Mouse (Mus musculus): ENCODE measurements at regions not wholly inside any gene's neighbourhood (a gene's known extent, or its start where the extent isn't known, plus 50 kb on each side); places are given as distances from the start of the nearest gene placed in this dataset.

GRCm38 (mm10) chr8:12184666-12185065, 94.0 kb upstream of the A230072I06Rik start:
- no peaks in the 10 kb centered on the region for H3K36me3 ChIP-seq
- H3K9me3 ChIP-seq, result no peaks in the 10 kb centered on the region
- 0 out of 2 replicates have a peak, but pooled peaks cover 8% of the 10 kb centered on the region for H3K4me1 ChIP-seq (replicated peaks)
- DNase-seq (ENCODE audit: low spot score), result no peak
- no peak overlapping the region for H3K4me3 ChIP-seq
- no peak overlapping the region for H3K27ac ChIP-seq
- 81% methylated on average over 4 of the region's 4 CpGs for WGBS
- H3K27me3 ChIP-seq (ENCODE audit: insufficient read depth, poor library complexity, severe bottlenecking), result peaks cover 34% of the 10 kb centered on the region; the same call in 1 of the 2 replicates

- Histone ChIP-seq H3K4me3 (no peak overlapping the region), H3K27me3 (ENCODE audit: insufficient read depth, poor library complexity, severe bottlenecking) (peaks cover 27% of the 10 kb centered on the region; the same call in 1 of the 2 replicates), H3K27ac (no peak overlapping the region), H3K4me1 (replicated peaks) (0 out of 2 replicates have a peak, but pooled peaks cover 8% of the 10 kb centered on the region), H3K9me3 (no peaks in the 10 kb centered on the region), H3K36me3 (no peaks in the 10 kb centered on the region)
- no peak for DNase-seq (ENCODE audit: low spot score)
- 91% methylated on average over 3 of the region's 3 CpGs for WGBS
These were observed 91.3 kb upstream of the A230072I06Rik start for GRCm38 (mm10) chr8:12187366-12187765.

GRCm38 (mm10) chr8:12188451-12188850, 90.2 kb upstream of the A230072I06Rik start:
- Histone ChIP-seq H3K4me3 (no peak overlapping the region), H3K27ac (no peak overlapping the region), H3K36me3 (no peaks in the 10 kb centered on the region), H3K27me3 (ENCODE audit: insufficient read depth, poor library complexity, severe bottlenecking) (peaks cover 23% of the 10 kb centered on the region), H3K4me1 (replicated peaks) (0 out of 2 replicates have a peak, but pooled peaks cover 8% of the 10 kb centered on the region), H3K9me3 (no peaks in the 10 kb centered on the region)
- WGBS, result 79% methylated on average over 5 of the region's 5 CpGs
- no peak for DNase-seq (ENCODE audit: low spot score)

GRCm38 (mm10) chr8:12188960-12189359, 89.7 kb upstream of the A230072I06Rik start:
- Histone ChIP-seq H3K9me3 (no peaks in the 10 kb centered on the region), H3K27me3 (ENCODE audit: insufficient read depth, poor library complexity, severe bottlenecking) (peaks cover 25% of the 10 kb centered on the region), H3K4me3 (no peak overlapping the region), H3K4me1 (replicated peaks) (0 out of 2 replicates have a peak, but pooled peaks cover 11% of the 10 kb centered on the region), H3K27ac (no peak overlapping the region), H3K36me3 (no peaks in the 10 kb centered on the region)
- no peak for DNase-seq (ENCODE audit: low spot score)
- WGBS, result 80% methylated on average over 4 of the region's 4 CpGs

GRCm38 (mm10) chr8:12192006-12192405, 86.6 kb upstream of the A230072I06Rik start:
- peak; percentile 56 for DNase-seq (ENCODE audit: low spot score)
- no peaks in the 10 kb centered on the region for H3K9me3 ChIP-seq
- H3K4me1 ChIP-seq (replicated peaks), result 0 out of 2 replicates have a peak, but pooled peaks cover 11% of the 10 kb centered on the region
- H3K36me3 ChIP-seq, result no peaks in the 10 kb centered on the region
- no peak overlapping the region for H3K4me3 ChIP-seq
- 24% methylated on average over 8 of the region's 8 CpGs for WGBS
- peaks cover 27% of the 10 kb centered on the region for H3K27me3 ChIP-seq (ENCODE audit: insufficient read depth, poor library complexity, severe bottlenecking)
- H3K27ac ChIP-seq, result no peak overlapping the region

- no peak for DNase-seq (ENCODE audit: low spot score)
- 87% methylated on average over 1 of the region's 1 CpGs for WGBS
- peaks cover 26% of the 10 kb centered on the region; the same call in 1 of the 2 replicates for H3K27me3 ChIP-seq (ENCODE audit: insufficient read depth, poor library complexity, severe bottlenecking)
- H3K9me3 ChIP-seq, result no peaks in the 10 kb centered on the region
- H3K27ac ChIP-seq, result no peak overlapping the region
- H3K4me1 ChIP-seq (replicated peaks), result peaks cover 19% of the 10 kb centered on the region
- no peaks in the 10 kb centered on the region for H3K36me3 ChIP-seq
- H3K4me3 ChIP-seq, result no peak overlapping the region
These were observed 72.7 kb upstream of the A230072I06Rik start for GRCm38 (mm10) chr8:12205909-12206308.

- Histone ChIP-seq H3K36me3 (no peaks in the 10 kb centered on the region), H3K4me3 (no peak overlapping the region), H3K9me3 (no peaks in the 10 kb centered on the region), H3K27ac (peak overlapping the region; percentile 54), H3K4me1 (replicated peaks) (peaks cover 19% of the 10 kb centered on the region), H3K27me3 (ENCODE audit: insufficient read depth, poor library complexity, severe bottlenecking) (peaks cover 40% of the 10 kb centered on the region)
- DNase-seq (ENCODE audit: low spot score), result peak; percentile 27
- WGBS, result 69% methylated on average over 3 of the region's 3 CpGs
These were observed 71.2 kb upstream of the A230072I06Rik start for GRCm38 (mm10) chr8:12207412-12207811.

- peaks cover 28% of the 10 kb centered on the region for H3K4me1 ChIP-seq (replicated peaks)
- no peaks in the 10 kb centered on the region for H3K36me3 ChIP-seq
- H3K27ac ChIP-seq, result no peak overlapping the region
- no peak for DNase-seq (ENCODE audit: low spot score)
- no peaks in the 10 kb centered on the region for H3K9me3 ChIP-seq
- H3K4me3 ChIP-seq, result no peak overlapping the region
- 68% methylated on average over 7 of the region's 7 CpGs for WGBS
- peaks cover 67% of the 10 kb centered on the region for H3K27me3 ChIP-seq (ENCODE audit: insufficient read depth, poor library complexity, severe bottlenecking)
These were observed 64.8 kb upstream of the A230072I06Rik start for GRCm38 (mm10) chr8:12213774-12214173.

GRCm38 (mm10) chr8:12214205-12215019, 64.2 kb upstream of the A230072I06Rik start:
- Histone ChIP-seq H3K36me3 (no peaks in the 10 kb centered on the region), H3K27ac (0 out of 2 replicates have a peak overlapping the region, but pooled peaks have one; percentile 16), H3K9me3 (no peaks in the 10 kb centered on the region), H3K4me1 (replicated peaks) (peaks cover 31% of the 10 kb centered on the region), H3K4me3 (no peak overlapping the region), H3K27me3 (ENCODE audit: insufficient read depth, poor library complexity, severe bottlenecking) (peaks cover 70% of the 10 kb centered on the region)
- no peak for DNase-seq (ENCODE audit: low spot score)
- WGBS, result 54% methylated on average over 24 of the region's 24 CpGs

GRCm38 (mm10) chr8:12221506-12221905, 57.1 kb upstream of the A230072I06Rik start:
- DNase-seq (ENCODE audit: low spot score), result no peak
- Histone ChIP-seq H3K4me1 (replicated peaks) (peaks cover 9% of the 10 kb centered on the region), H3K27me3 (ENCODE audit: insufficient read depth, poor library complexity, severe bottlenecking) (peaks cover 25% of the 10 kb centered on the region), H3K4me3 (no peak overlapping the region), H3K27ac (no peak overlapping the region), H3K36me3 (no peaks in the 10 kb centered on the region), H3K9me3 (no peaks in the 10 kb centered on the region)
- WGBS, result 78% methylated on average over 9 of the region's 9 CpGs

- Histone ChIP-seq H3K27ac (no peak overlapping the region), H3K36me3 (no peaks in the 10 kb centered on the region), H3K9me3 (no peaks in the 10 kb centered on the region), H3K27me3 (ENCODE audit: insufficient read depth, poor library complexity, severe bottlenecking) (peaks cover 25% of the 10 kb centered on the region; the same call in 1 of the 2 replicates), H3K4me1 (replicated peaks) (peaks cover 9% of the 10 kb centered on the region), H3K4me3 (no peak overlapping the region)
- 95% methylated on average over 1 of the region's 1 CpGs for WGBS
- no peak for DNase-seq (ENCODE audit: low spot score)
These were observed 55.2 kb upstream of the A230072I06Rik start for GRCm38 (mm10) chr8:12223376-12223775.

Measured in hindbrain, embryonic 10.5 days (tissue).